Mouse (Mus musculus) brain, embryonic 14.5 days (tissue): ENCODE results near the gene Samhd1.

Source experiments
- CTCF ChIP-seq: fragments of 200-500 bp; IDR thresholded peaks from 2 replicates; pipeline ENCODE4 v1.5.1; 2012; ENCODE audit warnings: inconsistent platforms, mild to moderate bottlenecking, moderate library complexity, borderline replicate concordance; ENCODE audit not compliant: insufficient read depth, insufficient read length; ENCODE audit errors: extremely low read depth
- POLR2A ChIP-seq: fragments of 200-500 bp; IDR thresholded peaks from 2 replicates; pipeline ENCODE4 v1.6.1; 2012; ENCODE audit warnings: mild to moderate bottlenecking, inconsistent platforms, borderline replicate concordance; ENCODE audit not compliant: poor library complexity, insufficient read depth, insufficient read length, severe bottlenecking; ENCODE audit errors: extremely low read depth

DNA sequence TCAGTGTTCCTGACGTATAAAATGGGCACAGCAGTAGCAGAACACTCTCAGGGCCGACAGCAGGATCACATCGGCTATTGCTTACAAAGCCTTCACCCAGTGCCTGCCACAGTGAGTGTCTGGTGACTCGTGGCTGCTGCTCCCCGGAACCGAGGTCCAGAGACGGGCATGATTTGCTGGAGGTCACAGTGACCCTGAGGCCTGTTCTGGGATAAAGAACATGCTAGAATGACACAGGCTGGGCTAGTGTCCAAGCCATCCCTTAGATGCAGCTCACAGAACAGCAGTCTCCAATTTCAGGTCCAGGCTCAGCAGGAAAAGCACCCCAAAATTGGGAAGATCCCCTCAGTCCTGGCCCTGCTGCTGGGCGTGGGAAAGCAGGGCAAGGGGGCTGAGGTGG, 80.8 kb downstream of the Samhd1 start:
- TF ChIP-seq POLR2A, result no peak
- TF ChIP-seq CTCF, result no peak
